Mouse (Mus musculus) stomach, embryonic 16.5 days (tissue): Measurements from ENCODE around the gene Nxph4. TPM values are rescaled to one million over a fixed set of nuclear protein-coding genes. Genes with fewer than 3 reads are reported as not detected.

Source experiments
- ATAC-seq: fragments of 200-750 bp; cut with Nextera tagmentation; 2 replicates; pipeline ENCODE4 v1.8.0; 2017; ENCODE audit warnings: moderate number of reproducible peaks, moderate TSS enrichment; ENCODE audit not compliant: insufficient read depth, low FRiP score
- H3K27ac ChIP-seq: fragments of 300-500 bp; sonication (generic); 2 replicates; pipeline ENCODE4 v1.5.1; 2014; ENCODE audit warnings: low read length
- H3K27me3 ChIP-seq: fragments of 300-500 bp; sonication (generic); 2 replicates; pipeline ENCODE4 v1.6.1; 2014; ENCODE audit warnings: low read length, control low read depth, mixed read lengths; ENCODE audit not compliant: control insufficient read depth, insufficient read depth
- H3K36me3 ChIP-seq: fragments of 300-500 bp; sonication (generic); 2 replicates; pipeline ENCODE4 v1.6.1; 2014; ENCODE audit warnings: low read length; ENCODE audit not compliant: control insufficient read depth, insufficient read depth
- H3K4me1 ChIP-seq: fragments of 300-500 bp; sonication (generic); 2 replicates; pipeline ENCODE4 v1.6.1; 2014; ENCODE audit warnings: low read length, control low read depth, mixed read lengths; ENCODE audit not compliant: control insufficient read depth, insufficient read depth
- H3K4me2 ChIP-seq: fragments of 300-500 bp; sonication (generic); 2 replicates; pipeline ENCODE4 v1.6.1; 2014; ENCODE audit warnings: low read depth, low read length, mixed read lengths
- H3K4me3 ChIP-seq: fragments of 300-500 bp; sonication (generic); replicated peaks from 2 replicates; pipeline ENCODE4 v1.5.1; 2014; ENCODE audit warnings: mild to moderate bottlenecking, low read length
- H3K9ac ChIP-seq: fragments of 300-500 bp; sonication (generic); 2 replicates; pipeline ENCODE4 v1.6.1; 2014; ENCODE audit warnings: low read length
- H3K9me3 ChIP-seq: fragments of 300-500 bp; sonication (generic); replicated peaks from 2 replicates; pipeline ENCODE4 v1.6.1; 2016; ENCODE audit warnings: low read length, control low read depth; ENCODE audit not compliant: control insufficient read depth
- WGBS: fragments of 180-500 bp; shearing (Covaris S2); extraction: QIAGEN DNeasy Blood & Tissue Kit; methylation state at CpG from one replicate; pipeline ENCODE4 v1.1.7; 2014; 5-methylcytosine and 5-hydroxymethylcytosine counted together
- polyA plus RNA-seq: library from polyadenylated mRNA; unstranded; fragments of >200 nt; fragmentation: Nextera tagmentation; extraction: Ambion mirVana; gene quantifications from 2 replicates; pipeline ENCODE4 v1.2.1, GENCODE M21; 2015

The Nxph4 gene
- polyA plus RNA-seq, 1 experiment from 2014 or later = 4.6 TPM

GRCm38 (mm10) chr10:127521611-127522080 lies 12.7 kb downstream of the Nxph4 start:
- peak overlapping the region; percentile 13; the same call in 1 of the 2 replicates for H3K27ac ChIP-seq
- peaks cover 38% of the 10 kb centered on the region for H3K4me1 ChIP-seq
- H3K4me2 ChIP-seq = peak overlapping the region; percentile 86
- no peaks in the 10 kb centered on the region for H3K9me3 ChIP-seq
- 2% methylated on average over 12 of the region's 12 CpGs for WGBS
- H3K9ac ChIP-seq = peak overlapping the region; percentile 82
- ATAC-seq = no peak
- H3K27me3 ChIP-seq = peaks cover 28% of the 10 kb centered on the region
- peak overlapping the region; percentile 78 for H3K4me3 ChIP-seq
- H3K36me3 ChIP-seq = peaks cover 24% of the 10 kb centered on the region

GRCm38 (mm10) chr10:127520714-127521357 lies 13.5 kb downstream of the Nxph4 start:
- 82% methylated on average over 20 of the region's 20 CpGs for WGBS
- H3K36me3 ChIP-seq = peaks cover 24% of the 10 kb centered on the region
- H3K9ac ChIP-seq = peak overlapping the region; percentile 82
- H3K27ac ChIP-seq = no peak overlapping the region
- peaks cover 19% of the 10 kb centered on the region for H3K27me3 ChIP-seq
- ATAC-seq = no peak
- H3K4me2 ChIP-seq = peak overlapping the region; percentile 86
- H3K9me3 ChIP-seq = no peaks in the 10 kb centered on the region
- peaks cover 38% of the 10 kb centered on the region for H3K4me1 ChIP-seq
- H3K4me3 ChIP-seq = peak overlapping the region; percentile 78

GRCm38 (mm10) chr10:127519903-127520713 lies 14.3 kb downstream of the Nxph4 start:
- Histone ChIP-seq H3K4me1 (peaks cover 44% of the 10 kb centered on the region), H3K36me3 (peaks cover 24% of the 10 kb centered on the region), H3K27me3 (peaks cover 12% of the 10 kb centered on the region), H3K27ac (no peak overlapping the region), H3K4me3 (no peak overlapping the region), H3K4me2 (no peak overlapping the region), H3K9me3 (no peaks in the 10 kb centered on the region), H3K9ac (no peak overlapping the region)
- 94% methylated on average over 37 of the region's 37 CpGs for WGBS
- ATAC-seq = no peak

- Histone ChIP-seq H3K27ac (no peak overlapping the region), H3K4me3 (no peak overlapping the region), H3K9ac (no peak overlapping the region), H3K4me2 (no peak overlapping the region), H3K9me3 (no peaks in the 10 kb centered on the region), H3K4me1 (peaks cover 52% of the 10 kb centered on the region), H3K36me3 (peaks cover 24% of the 10 kb centered on the region), H3K27me3 (peaks cover 4% of the 10 kb centered on the region)
- no peak for ATAC-seq
- WGBS = 93% methylated on average over 26 of the region's 26 CpGs
Measured at GRCm38 (mm10) chr10:127519041-127519701, 15.2 kb downstream of the Nxph4 start.

GRCm38 (mm10) chr10:127517941-127518340 lies 16.4 kb downstream of the Nxph4 start:
- H3K9ac ChIP-seq = no peak overlapping the region
- no peak for ATAC-seq
- peaks cover 11% of the 10 kb centered on the region; the same call in 1 of the 2 replicates for H3K27me3 ChIP-seq
- peaks cover 24% of the 10 kb centered on the region for H3K36me3 ChIP-seq
- 90% methylated on average over 22 of the region's 22 CpGs for WGBS
- no peak overlapping the region for H3K4me2 ChIP-seq
- no peak overlapping the region for H3K4me3 ChIP-seq
- no peaks in the 10 kb centered on the region for H3K9me3 ChIP-seq
- peak overlapping the region; percentile 93; the same call in 1 of the 2 replicates for H3K27ac ChIP-seq
- H3K4me1 ChIP-seq = peaks cover 64% of the 10 kb centered on the region

- Histone ChIP-seq H3K36me3 (peaks cover 24% of the 10 kb centered on the region), H3K4me1 (peaks cover 75% of the 10 kb centered on the region), H3K27ac (peak overlapping the region; percentile 93), H3K9ac (peak overlapping the region; percentile 64), H3K4me2 (peak overlapping the region; percentile 68), H3K27me3 (peaks cover 20% of the 10 kb centered on the region), H3K9me3 (no peaks in the 10 kb centered on the region), H3K4me3 (peak overlapping the region; percentile 44)
- ATAC-seq = peak; percentile 81
- 12% methylated on average over 30 of the region's 30 CpGs for WGBS
Measured at GRCm38 (mm10) chr10:127516576-127517260, 17.6 kb downstream of the Nxph4 start.

- ATAC-seq = no peak; the same call in 1 of the 2 replicates
- Histone ChIP-seq H3K36me3 (peaks cover 24% of the 10 kb centered on the region), H3K4me2 (peak overlapping the region; percentile 68), H3K4me1 (peaks cover 71% of the 10 kb centered on the region), H3K9me3 (no peaks in the 10 kb centered on the region), H3K27me3 (peaks cover 27% of the 10 kb centered on the region), H3K27ac (peak overlapping the region; percentile 93), H3K9ac (peak overlapping the region; percentile 64), H3K4me3 (peak overlapping the region; percentile 44)
- WGBS = 30% methylated on average over 8 of the region's 8 CpGs
Measured at GRCm38 (mm10) chr10:127515983-127516459, 18.3 kb downstream of the Nxph4 start.

GRCm38 (mm10) chr10:127515271-127515982 lies 18.9 kb downstream of the Nxph4 start:
- Histone ChIP-seq H3K4me3 (peak overlapping the region; percentile 44), H3K27me3 (peaks cover 33% of the 10 kb centered on the region), H3K27ac (peak overlapping the region; percentile 93), H3K9me3 (no peaks in the 10 kb centered on the region), H3K4me1 (peaks cover 65% of the 10 kb centered on the region), H3K36me3 (peaks cover 24% of the 10 kb centered on the region), H3K4me2 (peak overlapping the region; percentile 68), H3K9ac (peak overlapping the region; percentile 64)
- ATAC-seq = no peak
- 40% methylated on average over 9 of the region's 9 CpGs for whole genome bisulfite sequencing
